Mouse (Mus musculus) thymus, adult 18-20 months (tissue): ENCODE results near the gene Srxn1.
"Not testable (repeated sequence)": the region's sequence is repeated elsewhere in the genome, so short reads cannot be mapped to it uniquely, and the experiment has no call there.

ENCODE experiments used
- DNase-seq, 2 experiments: peaks; one replicate each; pipeline ENCODE4 v3.0.0; 2022; ENCODE audit warnings: mixed read lengths in 2 of 2

Srxn1 gene

GRCm38 (mm10) chr2:152105318-152106224, at the start of gene Srxn1:
Srxn1 (plus strand) TSS chr2:152105516.
- DNase-seq, result peak; percentile 16 to 32

DNA sequence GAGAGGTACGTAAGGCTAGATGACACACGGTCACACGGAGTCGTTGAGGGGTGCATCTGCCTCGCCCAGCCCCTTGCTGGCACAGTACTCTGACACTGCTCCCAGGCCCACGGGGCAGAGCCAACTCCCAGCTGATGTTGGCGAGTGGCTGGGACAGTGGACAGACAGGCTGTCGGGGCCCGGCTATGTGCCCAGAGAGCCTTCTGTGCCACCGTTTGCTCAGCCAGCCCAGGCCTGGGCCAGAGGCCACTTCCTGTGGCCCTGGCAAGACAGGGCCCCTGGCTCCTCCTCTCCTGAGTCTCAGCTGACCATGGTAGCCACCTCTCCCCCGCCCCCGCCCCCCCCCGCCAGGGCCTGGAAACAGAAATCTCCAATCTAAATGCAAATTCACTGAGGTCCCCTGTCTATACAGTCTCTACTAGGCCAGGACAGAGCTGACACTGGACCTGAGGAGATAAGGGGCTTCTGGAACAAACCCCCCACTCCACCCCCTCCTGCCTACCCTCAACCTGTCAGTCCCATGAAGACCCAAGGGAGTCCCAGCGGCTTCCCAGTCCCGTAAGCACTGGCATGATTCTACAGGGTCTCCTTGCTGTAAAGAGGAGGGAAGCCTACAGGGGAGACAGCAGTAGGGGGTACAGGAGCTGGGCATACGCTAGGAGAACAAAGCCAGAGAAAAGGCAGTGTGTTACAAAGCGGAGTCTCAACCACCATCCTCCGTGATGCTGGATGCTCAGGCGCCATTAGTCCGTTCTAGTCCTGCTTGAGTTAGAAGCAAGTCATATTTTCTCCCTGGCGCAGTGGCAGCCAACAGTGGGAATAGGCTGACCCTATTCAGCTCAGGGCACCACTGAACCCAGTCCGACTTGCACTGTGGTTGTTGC, 48.7 kb upstream of the Srxn1 start:
- no peak for DNase-seq

DNA sequence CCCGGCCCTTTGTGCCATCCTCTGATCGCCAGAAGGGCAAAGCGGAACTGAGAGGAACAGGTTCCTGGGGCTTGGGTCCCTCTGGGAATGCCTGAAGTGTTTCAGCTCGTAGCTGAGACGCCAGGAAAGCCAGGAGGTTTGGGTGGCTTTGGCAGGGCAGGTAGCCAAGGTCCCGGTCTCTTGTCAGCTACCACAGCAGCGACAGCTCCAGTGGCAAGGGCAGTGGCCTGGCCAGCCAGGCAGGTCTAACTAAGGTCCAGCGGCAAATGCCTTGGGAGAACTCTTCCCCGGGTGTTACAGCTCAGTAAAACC, 48.1 kb upstream of the Srxn1 start:
- no peak for DNase-seq

- not testable (repeated sequence) for DNase-seq
These were observed 42.5 kb upstream of the Srxn1 start for GRCm38 (mm10) chr2:152062817-152063216.

DNA sequence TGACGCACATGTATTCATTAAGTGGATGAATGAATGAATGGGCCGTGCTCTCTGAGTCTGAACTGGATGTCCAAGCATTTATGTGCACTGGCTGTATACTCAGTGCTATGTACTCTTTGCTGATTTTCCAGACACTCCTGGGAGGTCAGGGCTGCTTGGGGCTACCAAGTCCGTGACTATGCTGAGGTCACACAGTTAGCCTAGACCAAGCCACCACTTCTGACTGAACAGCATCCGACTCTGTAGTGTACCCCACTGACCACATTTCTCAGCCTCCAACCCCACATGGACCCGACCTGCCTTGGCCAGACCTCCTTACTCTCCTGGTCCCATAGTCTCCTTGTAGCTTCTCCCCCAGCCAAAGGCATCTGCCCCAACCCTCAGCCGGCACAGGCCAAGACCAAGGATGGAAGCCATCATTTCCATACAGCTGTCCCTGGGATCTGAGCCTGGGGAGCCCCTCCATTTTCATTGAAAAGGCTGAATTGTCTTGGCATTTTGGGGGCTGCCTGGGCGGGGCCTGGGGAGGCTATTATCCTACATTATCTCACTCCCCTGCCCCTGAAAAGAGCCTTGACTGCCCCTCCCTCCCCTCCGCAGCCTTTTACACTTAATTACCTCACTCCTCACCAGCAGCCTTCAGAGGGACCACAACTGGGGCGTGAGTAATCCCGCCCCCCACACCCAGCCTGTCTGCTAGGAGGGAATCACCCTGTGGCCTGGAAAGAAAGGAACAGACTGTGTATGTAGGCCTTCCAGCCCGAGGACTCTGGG, 36.5 kb upstream of the Srxn1 start:
- no peak for DNase-seq

DNA sequence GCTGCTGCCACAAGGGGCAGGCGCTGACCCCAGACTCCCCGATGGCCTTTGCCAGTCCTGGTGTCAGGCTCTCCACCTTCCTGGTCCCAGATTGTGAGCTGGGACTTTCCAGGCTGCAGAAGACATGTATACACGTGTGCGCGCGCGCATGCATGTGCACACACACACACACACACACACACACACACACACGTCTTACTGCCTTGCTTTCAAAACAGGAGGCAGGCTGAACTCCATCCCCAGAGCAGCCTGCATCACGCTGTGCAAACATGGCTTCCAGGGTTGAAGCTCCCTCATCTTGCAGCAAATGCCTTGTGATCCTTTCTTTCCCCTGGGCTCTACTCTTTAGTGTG, 35.9 kb upstream of the Srxn1 start:
- DNase-seq, result no peak

- no peak for DNase-seq
These were observed 35.4 kb upstream of the Srxn1 start for GRCm38 (mm10) chr2:152069941-152070340.

GRCm38 (mm10) chr2:152074521-152074920, 30.8 kb upstream of the Srxn1 start:
- DNase-seq, result no peak

- no peak for DNase-seq
These were observed 29.9 kb upstream of the Srxn1 start for GRCm38 (mm10) chr2:152075294-152075889.

DNA sequence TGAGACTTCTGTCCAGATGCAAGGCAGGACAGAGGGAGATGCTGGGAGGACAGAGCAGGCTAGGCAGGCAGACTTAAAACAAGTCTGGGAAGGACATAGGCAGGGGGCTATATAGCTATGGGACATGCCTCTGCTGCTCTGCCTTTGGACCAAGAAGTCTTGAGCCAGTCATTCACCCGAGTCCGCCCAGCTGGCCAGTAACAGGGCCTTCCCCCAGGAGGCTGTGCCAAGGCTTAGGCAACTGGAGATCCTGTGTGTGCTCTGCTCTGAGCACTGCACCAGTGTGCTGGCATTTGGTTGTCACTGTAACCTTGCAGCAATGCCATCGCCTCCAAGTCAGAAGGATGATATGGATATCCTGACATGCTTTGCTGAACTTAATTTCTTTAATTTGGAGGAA, 28.0 kb upstream of the Srxn1 start:
- no peak for DNase-seq

- DNase-seq, result no peak
These were observed 24.4 kb upstream of the Srxn1 start, which contains the start of gene Scrt2 for GRCm38 (mm10) chr2:152080685-152081541. Scrt2 (plus strand) TSS chr2:152081529.

DNA sequence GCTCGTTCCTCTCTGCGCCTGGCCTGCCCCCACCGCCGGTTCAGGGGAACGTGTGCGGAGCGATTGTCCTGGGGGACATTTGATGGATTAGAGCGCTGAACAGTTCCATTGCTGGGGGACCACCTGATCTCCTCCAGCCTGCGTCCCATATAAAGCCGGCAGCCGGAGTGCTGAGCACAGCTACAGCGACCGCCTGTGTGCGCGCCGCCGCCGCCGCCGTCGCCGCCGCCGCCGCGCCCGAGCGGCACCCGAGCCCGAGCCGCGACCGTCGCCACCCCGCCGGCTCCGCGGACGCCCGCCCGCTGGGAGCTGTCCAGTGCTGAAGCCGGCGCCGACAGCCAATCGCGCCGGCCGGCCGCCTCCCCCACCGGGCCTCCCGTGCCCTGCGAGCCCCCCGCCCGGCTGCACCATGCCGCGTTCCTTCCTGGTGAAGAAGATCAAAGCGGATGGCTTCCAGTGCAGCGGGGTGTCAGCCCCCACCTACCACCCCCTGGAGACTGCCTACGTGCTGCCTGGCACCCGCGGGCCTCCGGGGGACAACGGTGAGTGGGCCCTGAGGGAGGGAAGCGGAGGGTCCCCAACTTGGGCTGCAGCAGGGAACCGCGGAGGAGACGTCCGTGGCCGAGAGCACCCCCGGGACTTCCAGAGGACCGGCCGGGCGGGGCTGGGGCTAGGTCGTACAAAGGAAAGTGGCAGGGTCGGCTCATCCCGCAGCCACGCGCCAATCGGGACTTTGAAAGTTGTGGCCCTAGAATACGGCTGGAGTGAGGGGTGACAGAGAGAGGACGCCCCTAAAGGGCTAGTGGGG, 23.5 kb upstream of the Srxn1 start:
- DNase-seq, result peak; percentile 36 to 40

GRCm38 (mm10) chr2:152082456-152083285, 22.6 kb upstream of the Srxn1 start:
- no peak for DNase-seq

- no peak for DNase-seq
These were observed 21.9 kb upstream of the Srxn1 start for GRCm38 (mm10) chr2:152083411-152083810.

DNA sequence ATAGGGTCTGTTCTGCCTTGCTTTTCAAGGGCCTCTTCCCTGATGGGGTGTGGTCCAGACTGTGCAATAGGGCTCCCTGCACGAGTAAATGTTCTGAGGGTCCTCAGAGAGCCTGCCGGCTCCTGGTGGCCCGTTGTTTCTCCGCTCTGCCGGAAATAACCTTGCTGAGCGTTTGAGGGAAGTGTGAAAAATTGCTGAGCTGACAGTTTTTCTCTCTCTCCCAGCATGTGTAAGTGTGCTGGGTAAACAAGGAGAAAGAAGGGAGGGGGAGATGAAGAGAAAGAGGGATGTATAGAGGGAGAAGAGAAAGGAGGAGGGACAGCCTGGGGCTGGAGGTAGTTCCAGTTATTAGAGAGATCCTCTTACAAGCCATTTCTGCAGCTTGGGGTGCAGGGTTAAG, 21.0 kb upstream of the Srxn1 start:
- no peak for DNase-seq

- DNase-seq, result no peak
These were observed 19.9 kb upstream of the Srxn1 start for GRCm38 (mm10) chr2:152085414-152085813.

GRCm38 (mm10) chr2:152086451-152086850, 18.9 kb upstream of the Srxn1 start:
- DNase-seq, result no peak

GRCm38 (mm10) chr2:152087111-152087510, 18.2 kb upstream of the Srxn1 start:
- no peak for DNase-seq

GRCm38 (mm10) chr2:152089078-152089477, 16.2 kb upstream of the Srxn1 start:
- DNase-seq, result no peak

- DNase-seq, result no peak
These were observed 15.7 kb upstream of the Srxn1 start for GRCm38 (mm10) chr2:152089581-152089980.
